Mouse (Mus musculus): ENCODE data around the gene Slitrk1.

Slitrk1 gene

DNA sequence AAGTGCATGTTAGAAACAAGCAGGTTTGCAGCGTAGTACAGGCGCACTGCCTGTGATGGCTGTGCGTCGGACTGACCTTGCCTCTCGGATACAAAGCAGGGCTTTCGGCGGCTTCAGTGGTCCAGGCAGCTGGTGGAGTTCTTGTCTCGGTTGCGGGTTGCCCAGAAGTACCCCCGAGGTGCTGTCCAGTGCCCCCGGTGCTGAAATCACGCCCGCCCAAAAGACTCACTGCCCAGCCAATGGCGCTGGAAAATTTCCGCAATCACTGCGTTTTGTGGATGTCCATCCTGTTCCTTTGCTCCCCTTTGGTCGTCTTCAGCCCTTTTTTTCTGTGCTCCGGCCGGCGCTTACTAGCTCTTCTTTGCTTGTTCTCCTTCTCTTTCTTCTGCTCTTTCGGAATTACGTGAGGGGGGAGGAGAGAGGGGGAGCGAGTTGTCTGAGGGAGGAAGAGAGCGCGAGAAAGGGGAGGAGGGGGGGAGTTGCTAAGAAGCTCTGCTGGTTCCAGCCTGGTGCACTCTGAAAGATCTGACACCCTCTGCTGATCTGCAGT is at the start of gene Slitrk1:
Gene Slitrk1, minus strand, starts transcription at position 445 of the 550 bp plus-strand sequence.
- in situ Hi-C loops (cut with MboI, MseI): no loop called here

DNA sequence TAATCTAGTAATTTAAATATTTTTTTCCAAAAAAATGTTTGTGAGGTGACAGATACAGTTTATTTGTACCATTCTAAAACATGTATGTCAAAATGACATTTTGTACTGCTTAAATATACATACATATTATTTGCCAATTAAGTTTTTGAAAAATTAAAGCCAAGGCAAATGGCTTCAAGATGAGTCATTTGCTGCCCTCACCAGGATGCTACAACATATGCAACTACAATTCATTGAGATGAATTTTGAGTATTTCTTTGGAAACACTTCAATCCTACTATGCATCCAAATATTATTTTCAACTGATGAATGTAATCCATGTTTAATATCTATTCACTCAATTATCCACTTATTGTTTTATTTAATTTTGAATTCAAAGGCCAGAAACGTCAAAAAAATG is 21.8 kb upstream of the Slitrk1 start:
- in situ Hi-C loops (cut with MboI, MseI): no loop called here

DNA sequence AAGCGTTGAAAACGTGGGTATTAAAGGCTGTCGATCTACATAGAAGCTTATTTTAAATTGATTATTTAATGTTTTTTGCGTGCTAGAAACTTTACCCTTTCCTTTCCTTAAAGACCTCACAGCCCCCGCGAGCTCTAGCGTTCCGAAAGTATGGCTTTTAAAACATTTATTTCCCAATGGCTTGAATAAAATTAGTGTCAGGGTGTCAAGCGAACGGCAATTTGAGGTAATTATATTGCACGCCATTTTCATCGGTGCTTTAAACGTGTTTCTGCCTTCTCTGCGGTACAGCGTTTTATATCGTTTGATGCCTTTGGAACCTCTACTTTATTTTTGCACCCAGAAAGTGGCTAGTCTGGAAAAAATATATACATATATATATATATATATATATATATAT is 378 bp upstream of the Slitrk1 start:
- in situ Hi-C loops (cut with MboI, MseI): no loop called here

DNA sequence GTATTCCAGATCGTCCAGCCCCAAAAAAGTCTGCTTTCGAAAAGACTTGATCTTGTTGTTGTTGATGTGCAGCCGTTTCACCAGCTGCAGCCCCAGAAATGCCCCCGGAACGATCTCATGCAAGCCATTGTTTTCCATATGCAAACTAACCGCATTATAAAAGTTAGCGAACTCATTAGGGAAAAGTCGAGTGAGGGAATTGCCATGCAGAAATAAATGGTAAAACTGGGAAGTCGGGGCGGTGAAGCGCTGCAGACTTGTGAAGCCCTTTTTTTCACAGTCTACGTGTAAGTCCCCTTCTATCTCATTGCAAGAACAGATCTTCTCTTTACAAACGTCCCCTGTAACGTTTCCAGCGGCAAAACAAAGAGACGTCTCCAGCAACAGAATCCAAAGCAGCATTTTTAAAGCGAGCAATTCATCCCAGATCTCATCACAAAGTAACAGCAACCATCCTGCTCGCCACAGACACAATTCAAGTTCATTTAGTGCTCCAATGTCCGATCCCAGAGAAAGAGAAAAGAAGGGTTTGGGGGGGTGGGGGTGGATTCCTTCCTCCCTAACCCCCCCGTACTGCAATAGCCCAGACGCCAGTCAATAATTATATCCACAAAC is 975 bp downstream of the Slitrk1 start:
- in situ Hi-C loops (cut with MboI, MseI): no loop called here

DNA sequence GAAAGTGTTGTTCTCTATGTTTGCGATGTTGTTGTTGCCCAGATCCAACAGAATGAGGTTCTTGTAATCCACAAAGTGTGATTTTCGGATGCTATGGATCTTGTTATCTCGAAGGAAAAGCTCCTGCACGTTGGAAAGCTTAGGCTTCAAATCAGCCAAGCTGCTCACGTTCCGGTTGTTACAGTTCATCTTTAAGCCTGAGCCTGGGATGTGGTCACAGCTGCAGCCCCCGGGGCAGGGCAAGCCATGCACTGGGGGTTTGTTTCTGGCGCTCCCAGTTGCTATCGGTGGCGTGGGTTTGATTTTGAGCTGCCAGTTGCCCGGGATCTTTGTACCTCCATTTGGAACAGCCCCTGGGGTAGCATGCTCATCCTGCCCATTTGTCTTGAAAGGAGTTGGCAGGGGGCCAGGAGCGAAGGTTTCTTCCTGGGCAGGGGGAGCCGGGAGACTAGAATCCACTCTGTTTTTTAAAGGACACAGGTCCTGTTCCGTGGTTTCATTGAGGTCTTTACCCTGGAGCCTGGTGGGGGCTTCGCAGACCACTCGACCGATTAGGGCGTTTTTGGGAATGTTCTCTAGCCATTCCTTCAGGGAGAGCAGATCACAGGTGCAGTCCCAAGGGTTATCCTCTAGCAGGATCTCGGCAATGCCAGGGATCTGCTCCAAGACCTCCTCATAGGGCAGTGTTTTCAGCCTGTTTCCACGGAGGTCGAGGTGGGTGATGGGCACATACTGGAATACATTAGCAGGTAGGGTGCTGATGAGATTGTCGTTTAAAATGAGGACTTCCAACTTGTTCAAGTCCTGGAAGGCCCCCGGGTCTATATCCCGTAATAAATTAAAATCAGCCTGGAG is 1.7 kb downstream of the Slitrk1 start:
- in situ Hi-C loops (cut with MboI, MseI): no loop called here

DNA sequence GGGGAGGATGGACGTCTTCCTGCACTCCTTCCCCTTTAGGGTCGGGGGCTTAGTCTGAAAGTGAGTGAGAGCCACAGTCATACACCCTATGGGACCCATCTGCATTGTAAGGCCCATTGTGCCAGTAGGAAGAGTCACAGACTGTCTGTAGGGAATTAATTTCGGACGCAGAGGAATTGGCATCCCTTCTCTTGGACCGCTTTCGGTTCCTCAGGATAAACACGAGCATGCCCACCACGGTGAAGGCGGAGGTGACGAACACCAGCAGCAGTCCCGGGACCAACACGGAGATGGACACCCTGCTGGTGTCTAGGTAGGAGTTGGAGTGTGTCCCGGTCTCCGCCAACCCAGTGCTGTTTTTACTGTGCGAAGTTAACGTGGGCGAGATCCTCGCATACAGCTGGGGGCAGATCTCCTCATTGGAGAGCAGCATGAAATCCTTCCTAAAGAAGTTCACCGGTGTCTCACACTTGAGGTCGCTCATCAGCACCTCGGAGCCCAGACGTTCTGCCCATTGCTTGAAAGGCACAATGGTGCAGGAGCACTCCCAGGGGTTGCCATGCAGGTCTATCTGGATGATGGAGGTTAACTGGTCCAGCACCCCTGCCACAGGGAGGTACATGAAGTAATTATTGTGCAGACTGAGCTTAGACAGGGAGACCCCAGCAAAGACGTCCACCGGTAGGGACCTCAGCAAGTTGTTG is 2.7 kb downstream of the Slitrk1 start:
- in situ Hi-C loops (cut with MboI, MseI): no loop called here

DNA sequence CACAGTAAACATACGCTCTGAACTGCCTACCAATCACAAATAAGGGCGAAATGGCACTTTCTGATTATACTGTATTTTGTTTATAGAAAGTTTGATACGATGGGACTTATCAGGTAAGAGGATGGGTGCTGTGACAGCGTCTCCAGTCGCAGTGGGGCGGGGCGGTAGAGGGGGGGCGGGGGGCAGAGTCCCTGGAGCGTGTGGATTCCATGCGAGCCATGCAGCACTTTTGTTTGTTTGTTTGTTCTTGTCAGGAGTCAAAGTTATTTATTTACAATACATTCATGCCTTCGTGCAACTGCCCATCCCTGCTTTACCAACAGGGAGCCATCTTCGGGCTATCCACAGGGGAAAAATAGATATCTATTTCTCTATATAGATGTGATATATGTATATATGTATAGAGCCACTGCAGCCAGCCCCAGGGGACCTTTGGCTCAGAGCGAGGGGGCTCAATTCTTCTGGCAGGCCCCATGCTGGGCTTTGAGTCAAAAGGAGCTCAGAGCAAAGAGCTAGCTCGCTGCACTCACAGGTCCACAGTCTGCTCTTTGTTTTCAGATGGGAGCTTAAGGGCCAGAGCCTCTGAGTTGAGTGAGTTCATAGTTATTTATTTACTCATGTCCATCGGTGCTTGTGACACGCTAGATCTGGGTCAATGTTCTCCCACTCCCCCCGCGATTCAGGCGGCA is 3.4 kb downstream of the Slitrk1 start:
- in situ Hi-C loops (cut with MboI, MseI): no loop called here

DNA sequence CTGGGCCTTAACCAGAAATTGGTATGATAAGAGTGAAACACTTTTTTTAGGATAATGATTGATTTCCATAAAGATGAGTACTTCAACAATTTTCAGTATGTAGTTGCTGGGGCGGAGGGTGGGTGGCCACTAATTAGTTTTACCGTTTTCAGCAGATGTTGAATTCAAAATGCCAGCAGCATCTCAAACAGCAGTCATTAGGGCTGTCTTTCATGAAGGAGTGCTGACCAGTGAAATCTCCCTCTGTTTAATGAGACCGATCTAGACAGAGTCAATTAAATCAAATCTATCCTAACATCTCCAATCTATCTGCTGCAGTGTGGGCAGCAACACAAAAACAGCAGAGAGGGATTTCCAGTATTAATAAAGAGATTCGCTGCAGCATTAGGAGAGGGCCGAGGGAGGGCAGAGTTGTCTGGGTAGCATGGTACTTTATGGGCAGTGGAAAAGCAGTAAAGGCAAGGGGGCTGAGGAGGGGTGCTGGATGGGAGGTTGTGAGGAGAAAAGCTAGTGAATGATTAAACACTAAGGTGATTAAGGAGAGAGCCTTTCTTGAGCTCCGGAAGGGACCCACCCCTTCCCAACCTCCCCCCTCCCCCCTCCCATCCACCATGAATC is 4.5 kb downstream of the Slitrk1 start:
- in situ Hi-C loops (cut with MboI, MseI): no loop called here

DNA sequence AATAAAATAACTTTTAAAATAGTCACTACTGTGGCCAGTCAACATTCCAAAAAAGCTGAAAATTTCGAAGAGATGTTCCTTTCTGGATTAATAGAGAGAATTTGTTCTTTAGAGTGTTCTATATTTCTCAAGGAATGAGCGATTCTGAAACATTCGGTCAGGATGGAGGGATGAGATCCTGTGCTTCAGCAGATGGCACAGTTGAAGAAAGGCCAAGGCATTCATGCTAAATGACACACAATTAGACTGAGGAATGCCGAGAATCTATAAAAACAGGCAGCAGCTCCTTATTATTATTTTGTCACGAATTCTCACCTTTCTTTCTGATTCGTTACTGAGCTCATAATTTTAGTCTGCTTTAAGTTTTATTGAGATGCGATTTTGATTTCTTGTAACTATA is 15.4 kb downstream of the Slitrk1 start:
- in situ Hi-C loops (cut with MboI, MseI): no loop called here

DNA sequence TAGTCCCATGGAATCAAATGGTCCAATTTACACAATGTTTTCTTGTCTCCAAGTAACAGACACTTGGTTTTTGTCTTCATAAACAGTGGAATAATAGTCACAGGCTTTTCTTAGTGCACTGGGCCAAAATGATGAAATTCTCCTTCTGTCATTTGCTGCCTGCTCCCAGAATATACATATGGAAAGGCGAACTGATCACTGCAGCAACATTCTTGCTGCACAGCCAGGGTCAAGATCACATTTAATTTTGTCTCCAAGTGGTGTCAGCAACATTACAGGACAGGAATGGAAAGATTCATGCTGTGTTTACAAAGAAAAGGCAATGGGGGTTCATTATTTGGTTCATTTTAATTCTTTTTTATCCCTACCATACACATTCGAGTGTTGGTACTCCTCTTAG is 18.5 kb downstream of the Slitrk1 start:
- in situ Hi-C loops (cut with MboI, MseI): no loop called here

DNA sequence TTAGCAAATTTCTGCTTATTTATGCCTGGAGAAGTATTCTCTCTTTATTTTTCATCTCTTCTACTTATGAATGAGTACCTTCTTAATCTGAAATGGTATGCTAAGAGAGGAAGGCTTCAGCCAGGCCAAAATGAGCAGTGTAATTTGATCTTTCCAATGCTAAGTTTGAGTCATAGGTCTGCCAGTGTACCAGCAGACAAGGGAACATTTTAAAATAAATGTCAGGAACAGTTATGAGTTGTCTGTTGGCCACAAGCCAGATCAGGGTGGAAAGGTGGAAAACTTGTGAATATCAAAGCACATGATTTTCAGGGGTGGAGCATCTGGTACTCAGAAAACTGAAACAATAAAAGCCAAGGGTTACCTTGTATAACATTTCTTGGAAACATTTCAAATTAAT is 46.1 kb downstream of the Slitrk1 start:
- in situ Hi-C loops (cut with MboI, MseI): no loop called here

DNA sequence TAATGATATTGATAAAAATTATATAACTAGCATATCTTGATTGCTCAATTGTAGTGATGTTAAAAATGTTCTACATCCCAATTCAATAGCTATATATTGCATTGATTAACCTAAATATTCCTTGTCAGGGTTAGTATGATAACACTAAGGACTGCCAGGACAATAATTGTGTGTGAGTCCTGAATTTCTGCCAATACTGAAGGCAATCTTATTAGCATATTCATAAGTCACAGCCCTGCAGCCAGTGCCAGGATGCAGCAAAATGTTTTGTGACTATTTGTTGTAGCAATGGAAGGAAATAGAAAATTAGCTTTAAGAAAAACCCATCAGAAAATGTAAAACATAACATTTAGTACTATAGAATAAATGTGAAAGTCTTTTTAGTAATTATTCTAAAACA is 49.3 kb downstream of the Slitrk1 start:
- in situ Hi-C loops (cut with MboI, MseI): no loop called here

DNA sequence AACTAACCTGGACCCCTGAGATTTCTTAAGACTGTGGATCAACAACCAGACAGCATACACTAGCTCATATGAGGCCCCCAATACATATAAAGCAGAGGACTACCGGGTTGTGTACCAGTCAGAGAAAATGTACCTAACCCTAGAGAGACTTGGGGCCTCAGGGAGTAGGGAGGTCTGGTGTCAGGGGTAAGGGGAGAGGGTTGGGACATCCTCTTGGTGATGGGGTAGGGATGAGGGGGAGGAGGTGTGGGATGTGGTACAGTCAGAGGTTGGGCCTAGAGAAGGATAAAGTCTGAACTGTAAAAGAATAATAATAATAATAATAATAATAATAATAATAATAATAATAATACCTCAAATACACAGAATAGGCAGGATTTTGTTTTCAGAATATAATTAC is 54.6 kb downstream of the Slitrk1 start:
- in situ Hi-C loops (cut with MboI, MseI): no loop called here
